Mouse (Mus musculus) gastrocnemius, adult 2 months (tissue): ENCODE results near the gene Tomm20. TPM values are rescaled to one million over a fixed set of nuclear protein-coding genes. Genes with fewer than 3 reads are reported as not detected.
A peak's percentile ranks its signal among the peaks of the same experiment; 100 is the strongest.
"Not testable (repeated sequence)": the region's sequence is repeated elsewhere in the genome, so short reads cannot be mapped to it uniquely, and the experiment has no call there.

Experiments used
- DNase-seq: peaks from one replicate; pipeline ENCODE4 v3.0.0; 2022
- H3K27ac ChIP-seq: fragments of 200-600 bp; 2 replicates; pipeline ENCODE4 v1.8.1; 2022; ENCODE audit warnings: mild to moderate bottlenecking
- H3K4me3 ChIP-seq: fragments of 200-600 bp; 2 replicates; pipeline ENCODE4 v1.8.1; 2022; ENCODE audit warnings: mild to moderate bottlenecking, moderate library complexity
- CTCF ChIP-seq: fragments of 200-600 bp; IDR thresholded peaks from 2 replicates; pipeline ENCODE4 v1.8.1; 2022; ENCODE audit warnings: antibody characterized with exemption, mild to moderate bottlenecking, moderate library complexity
- intact Hi-C: fragments of 180-260 bp; cut with DNase I; formaldehyde crosslinking; loops from one replicate; pipeline ENCODE4 v1.15.1; 2025
- long read RNA-seq, 2 experiments: library from polyadenylated mRNA; stranded (forward); transcript quantifications; one replicate each; pipeline ENCODE4 v2.0.0; 2021
- total RNA-seq, 2 experiments: library from RNA; stranded (reverse); gene quantifications; 2 replicates each; pipeline ENCODE4 v1.2.3; 2021

Gene Tomm20
- 100 to 1,000 TPM in 1 of 2 experiments, 10 to 100 TPM in 1; 92.0 to 104 TPM for total RNA-seq
- long read RNA-seq, experiment 1, full-length matches to known transcripts = 231 of 238 reads
- long read RNA-seq, experiment 1, partial matches to known transcripts = 2 of 238 reads
- long read RNA-seq, experiment 1, other reads (novel, unspliced or antisense) = 5 of 238 reads
- long read RNA-seq, experiment 2, full-length matches to known transcripts = 279 of 285 reads
- long read RNA-seq, experiment 2, partial matches to known transcripts = 0 of 285 reads
- long read RNA-seq, experiment 2, other reads (novel, unspliced or antisense) = 6 of 285 reads

DNA sequence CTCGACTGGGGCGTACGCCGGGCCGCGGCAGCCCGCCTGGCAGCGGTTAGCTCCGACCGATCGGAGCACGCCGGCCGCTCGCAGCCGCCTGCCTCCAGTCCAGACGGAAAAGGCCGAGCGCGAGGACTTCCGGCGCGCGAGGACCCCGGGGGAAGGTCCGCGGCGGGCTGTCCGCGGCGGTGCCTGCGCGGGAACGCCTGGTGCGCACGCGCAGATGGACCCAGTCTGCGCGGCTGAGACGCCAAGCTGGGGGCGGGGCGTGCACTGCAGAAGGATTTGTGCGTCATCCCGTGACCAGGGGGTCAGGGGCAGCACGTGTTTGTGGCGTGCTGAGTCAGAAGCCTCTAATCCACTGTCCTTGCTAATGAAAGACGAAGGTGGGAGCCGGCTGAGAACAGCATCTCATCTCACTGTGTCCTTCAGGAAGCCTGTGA lies at the start of gene Tomm20:
Tomm20 (minus strand) TSS at position 115 of the 434 bp plus-strand sequence.
- peak within 1 kb of the TSS; percentile 95 for H3K27ac ChIP-seq
- DNase-seq = peak; percentile 99
- peak within 1 kb of the TSS; percentile 93 for H3K4me3 ChIP-seq
- TF ChIP-seq CTCF = no peak
- intact Hi-C loops = no loop called here

GRCm38 (mm10) chr8:126994506-126994905 lies 48.9 kb upstream of the Tomm20 start:
- Histone ChIP-seq H3K27ac (no peak overlapping the region), H3K4me3 (no peak overlapping the region)
- intact Hi-C loops = no loop called here
- no peak for DNase-seq
- TF ChIP-seq CTCF = no peak

GRCm38 (mm10) chr8:126989363-126990153 lies 43.9 kb upstream of the Tomm20 start:
- 0 out of 2 replicates have a peak, but pooled peaks have one; percentile 10 for TF ChIP-seq CTCF
- Histone ChIP-seq H3K27ac (no peak overlapping the region), H3K4me3 (no peak overlapping the region)
- no peak for DNase-seq
- intact Hi-C loops = loop anchor here (5.0 kb wide), 1 partner anchor 73 kb away; the partner anchor contains the start of gene Pard3

GRCm38 (mm10) chr8:126988346-126989006 lies 42.8 kb upstream of the Tomm20 start:
- no peak overlapping the region for H3K27ac ChIP-seq
- intact Hi-C loops = loop anchor here (5.0 kb wide), 1 partner anchor 74 kb away; the partner anchor contains the start of gene Pard3
- TF ChIP-seq CTCF = no peak; the same call in 1 of the 2 replicates
- H3K4me3 ChIP-seq = no peak overlapping the region
- no peak for DNase-seq

DNA sequence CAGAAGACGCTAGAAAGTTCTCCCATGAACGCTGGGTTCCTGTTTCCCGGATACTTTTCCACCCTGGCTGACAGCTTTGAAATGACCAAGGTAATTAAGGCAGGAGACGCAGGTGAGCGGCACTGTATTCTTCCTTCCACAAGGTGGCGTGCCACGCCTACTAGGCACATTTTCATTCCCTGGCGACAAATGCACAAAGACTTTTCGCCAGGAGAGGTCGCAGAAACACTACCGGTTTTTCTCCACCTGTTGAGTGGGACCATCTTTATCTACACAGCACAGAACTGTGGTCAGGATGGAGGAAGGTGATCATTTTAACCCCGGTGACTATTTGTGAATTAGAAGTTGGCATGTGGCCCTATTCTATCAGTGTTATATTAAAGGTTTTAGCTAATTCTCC lies 40.9 kb upstream of the Tomm20 start:
- no peak overlapping the region for H3K4me3 ChIP-seq
- no peak for TF ChIP-seq CTCF
- no peak overlapping the region for H3K27ac ChIP-seq
- peak; percentile 80 for DNase-seq
- intact Hi-C loops = loop anchor here (1.0 to 5.0 kb wide), 3 partner anchors 76 to 192 kb away; partner anchors contain the start of gene Pard3

GRCm38 (mm10) chr8:126980046-126980445 lies 34.4 kb upstream of the Tomm20 start:
- no peak for DNase-seq
- peak overlapping the region; percentile 61 for H3K27ac ChIP-seq
- intact Hi-C loops = no loop called here
- no peak for TF ChIP-seq CTCF
- peak overlapping the region; percentile 63; the same call in 1 of the 2 replicates for H3K4me3 ChIP-seq

DNA sequence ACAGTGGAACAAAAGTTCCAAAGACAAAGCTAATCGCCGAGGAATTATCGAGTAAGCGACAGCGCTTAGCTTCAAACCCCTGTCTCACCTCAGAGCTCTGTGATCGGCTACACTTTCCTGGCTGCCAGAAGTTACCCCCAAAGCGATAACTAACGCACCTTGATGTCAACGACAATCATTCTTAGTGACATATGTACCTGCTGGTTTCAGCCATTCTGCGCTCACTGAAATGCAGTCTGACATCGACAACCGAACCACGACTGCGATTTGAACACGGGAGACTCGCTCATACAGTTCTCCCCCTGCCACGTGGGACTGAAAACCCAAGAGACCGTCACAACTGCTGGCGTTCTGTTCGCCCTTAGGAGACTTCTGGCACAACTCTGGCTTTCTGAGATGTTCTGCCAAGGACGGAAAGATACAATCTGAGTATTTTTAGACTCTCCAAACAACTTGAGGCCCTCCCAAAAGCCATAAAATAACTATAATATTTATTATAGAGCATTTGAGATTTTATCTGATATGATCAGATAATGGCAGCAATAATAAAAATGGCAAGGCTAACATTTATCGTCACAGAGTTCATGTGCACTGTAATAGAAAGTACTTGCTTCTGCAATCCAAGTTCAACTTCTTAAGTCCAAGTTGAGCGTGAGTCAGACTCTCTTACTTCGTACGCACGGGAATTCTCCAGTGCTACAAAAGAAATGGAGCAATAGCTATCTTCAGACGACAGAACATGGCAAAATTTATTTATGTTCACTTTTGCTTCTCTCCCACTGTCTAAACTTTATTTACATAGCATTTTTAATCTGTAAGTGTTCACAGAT lies 33.7 kb upstream of the Tomm20 start:
- intact Hi-C loops = no loop called here
- Histone ChIP-seq H3K27ac (peak overlapping the region; percentile 61), H3K4me3 (peak overlapping the region; percentile 63)
- no peak for TF ChIP-seq CTCF
- DNase-seq = peak; percentile 50

- DNase-seq, intact Hi-C loops: not testable (repeated sequence)
- Histone ChIP-seq H3K4me3 (peak overlapping the region; percentile 63), H3K27ac (peak overlapping the region; percentile 61; the same call in 1 of the 2 replicates)
Measured at GRCm38 (mm10) chr8:126978535-126978934, 32.9 kb upstream of the Tomm20 start.

GRCm38 (mm10) chr8:126978028-126978427 lies 32.4 kb upstream of the Tomm20 start:
- Histone ChIP-seq H3K4me3 (no peak overlapping the region), H3K27ac (no peak overlapping the region)
- no peak for TF ChIP-seq CTCF
- DNase-seq = no peak
- intact Hi-C loops = no loop called here

GRCm38 (mm10) chr8:126976608-126977348 lies 31.1 kb upstream of the Tomm20 start:
- Histone ChIP-seq H3K4me3 (no peak overlapping the region), H3K27ac (no peak overlapping the region)
- intact Hi-C loops = no loop called here
- no peak for DNase-seq
- no peak for TF ChIP-seq CTCF

DNA sequence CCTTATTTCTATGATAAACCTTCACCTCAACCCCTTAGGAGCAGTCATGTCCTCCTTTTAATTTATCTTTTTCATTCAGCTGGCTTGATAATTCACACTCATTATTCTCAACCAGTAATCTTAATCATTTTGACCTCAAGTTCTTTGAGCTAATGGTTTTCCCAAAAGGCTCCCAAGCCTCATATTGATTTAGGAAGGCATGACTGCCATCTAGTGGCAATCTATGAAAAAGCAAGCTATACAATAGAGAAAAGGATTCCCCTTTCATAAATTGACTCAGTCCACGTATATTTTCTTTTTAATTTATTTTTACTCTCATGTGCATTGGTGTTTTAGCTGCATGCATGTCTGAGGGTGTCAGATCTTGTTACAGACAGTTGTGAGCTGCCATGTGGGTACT lies 30.1 kb upstream of the Tomm20 start:
- no peak for DNase-seq
- intact Hi-C loops = loop anchor here (1.0 to 2.0 kb wide), 2 partner anchors 46 to 495 kb away; no protein-coding TSS in a partner anchor
- peak; percentile 89 for TF ChIP-seq CTCF

More for the DNA sequence above, 30.1 kb upstream of the Tomm20 start:
- Histone ChIP-seq H3K27ac (no peak overlapping the region), H3K4me3 (no peak overlapping the region)
